Mouse (Mus musculus) embryonic facial prominence, embryonic 13.5 days (tissue): Measurements from ENCODE around the gene Med25. TPM values are rescaled to one million over a fixed set of nuclear protein-coding genes. Genes with fewer than 3 reads are reported as not detected.
A peak's percentile ranks its signal among the peaks of the same experiment; 100 is the strongest.

Experiments
- ATAC-seq: fragments of 200-750 bp; cut with Nextera tagmentation; 2 replicates; pipeline ENCODE4 v1.8.0; 2017; ENCODE audit warnings: low read depth; ENCODE audit not compliant: insufficient number of reproducible peaks, insufficient read depth, low FRiP score, low TSS enrichment
- H3K27ac ChIP-seq: fragments of 300-500 bp; sonication (generic); 2 replicates; pipeline ENCODE4 v1.5.1; 2015; ENCODE audit warnings: moderate library complexity, mild to moderate bottlenecking, inconsistent platforms
- H3K27me3 ChIP-seq: fragments of 300-500 bp; sonication (generic); 2 replicates; pipeline ENCODE4 v1.6.1; 2015; ENCODE audit warnings: mild to moderate bottlenecking, inconsistent platforms
- H3K36me3 ChIP-seq: fragments of 300-500 bp; sonication (generic); 2 replicates; pipeline ENCODE4 v1.6.1; 2015; ENCODE audit warnings: mild to moderate bottlenecking, inconsistent platforms
- H3K4me1 ChIP-seq: fragments of 300-500 bp; sonication (generic); 2 replicates; pipeline ENCODE4 v1.6.1; 2015; ENCODE audit warnings: inconsistent platforms
- H3K4me2 ChIP-seq: fragments of 300-500 bp; sonication (generic); 2 replicates; pipeline ENCODE4 v1.6.1; 2015; ENCODE audit warnings: moderate library complexity, mild to moderate bottlenecking, inconsistent platforms
- H3K4me3 ChIP-seq: fragments of 300-500 bp; sonication (generic); 2 replicates; pipeline ENCODE4 v1.5.1; 2015; ENCODE audit warnings: mild to moderate bottlenecking, inconsistent platforms
- H3K9ac ChIP-seq: fragments of 300-500 bp; sonication (generic); 2 replicates; pipeline ENCODE4 v1.6.1; 2015; ENCODE audit warnings: mild to moderate bottlenecking, inconsistent platforms
- H3K9me3 ChIP-seq: fragments of 300-500 bp; sonication (generic); 2 replicates; pipeline ENCODE4 v1.6.1; 2016; ENCODE audit warnings: inconsistent platforms
- WGBS: fragments of 180-500 bp; shearing (Covaris S2); methylation state at CpG from one replicate; pipeline ENCODE4 v1.1.7; 2015; ENCODE audit warnings: mixed read lengths; 5-methylcytosine and 5-hydroxymethylcytosine counted together
- polyA plus RNA-seq: library from polyadenylated mRNA; unstranded; fragments of >200 nt; fragmentation: Nextera tagmentation; extraction: Ambion mirVana; gene quantifications from 2 replicates; pipeline ENCODE4 v1.2.1, GENCODE M21; 2015

Gene Med25
- polyA plus RNA-seq, 1 experiment from 2014 or later: 111 TPM

DNA sequence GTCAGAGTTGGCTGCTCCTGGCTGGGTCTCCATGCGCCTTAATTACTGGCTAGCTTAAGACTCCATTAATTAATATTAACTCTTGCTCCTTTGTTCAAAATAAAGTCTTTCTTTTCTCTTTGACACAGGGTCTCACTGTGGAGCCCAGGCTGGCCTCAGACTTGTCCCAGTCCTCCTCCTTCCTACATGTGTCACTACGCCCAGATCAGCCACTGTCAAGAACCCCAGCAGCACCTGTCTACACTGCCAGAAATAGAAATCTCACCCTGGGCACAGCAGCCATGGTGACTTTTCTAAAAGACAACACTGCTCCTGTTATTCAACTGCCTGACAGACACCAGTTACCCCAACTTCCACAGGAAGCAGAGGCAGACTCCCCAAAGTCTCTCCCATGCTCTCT is 21.9 kb upstream of the Med25 start:
- Histone ChIP-seq H3K27ac (no peak overlapping the region), H3K4me1 (peaks cover 20% of the 10 kb centered on the region), H3K27me3 (no peaks in the 10 kb centered on the region), H3K4me2 (no peak overlapping the region), H3K9me3 (no peaks in the 10 kb centered on the region), H3K9ac (no peak overlapping the region), H3K36me3 (peaks cover 72% of the 10 kb centered on the region), H3K4me3 (no peak overlapping the region)
- 89% methylated on average over 2 of the region's 2 CpGs for WGBS
- ATAC-seq: no peak

DNA sequence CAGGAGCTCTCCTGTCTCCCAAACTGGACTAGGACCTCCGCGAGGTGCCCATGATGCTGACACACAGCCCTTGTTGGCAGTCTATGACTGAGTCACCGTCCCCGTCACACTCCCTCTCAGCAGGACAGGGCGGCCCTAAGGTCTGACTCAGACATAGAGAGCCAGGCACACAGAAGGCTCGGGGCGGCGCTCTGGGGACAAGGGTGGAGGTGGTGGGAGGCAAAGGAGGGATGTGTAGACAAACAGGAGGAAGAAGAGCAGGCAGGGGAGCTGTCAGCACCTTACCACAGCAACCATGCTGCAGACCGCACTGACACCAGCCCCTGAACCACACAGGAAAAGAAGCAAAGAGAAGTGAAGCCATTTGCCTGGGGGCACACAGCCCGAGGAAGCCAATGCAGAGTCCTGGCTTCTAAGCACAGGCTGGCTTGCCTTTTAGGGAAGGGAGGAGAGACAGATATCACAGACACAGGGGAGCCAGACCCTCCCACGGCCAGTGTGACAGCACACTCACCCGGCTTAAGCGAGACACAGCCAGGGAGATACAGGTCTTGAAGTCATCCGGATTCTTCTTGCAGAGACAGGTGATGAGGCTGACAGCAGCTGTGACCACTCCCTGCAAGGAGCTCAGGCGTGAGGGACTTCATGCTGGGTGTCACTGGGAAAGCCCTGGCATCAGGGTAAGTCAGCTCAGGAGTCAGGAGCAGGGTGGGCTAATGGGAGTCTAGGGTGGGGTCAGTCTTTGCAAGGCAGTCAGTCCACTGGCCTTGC is 16.4 kb upstream of the Med25 start:
- Histone ChIP-seq H3K36me3 (peaks cover 98% of the 10 kb centered on the region), H3K27ac (no peak overlapping the region), H3K27me3 (no peaks in the 10 kb centered on the region), H3K4me2 (no peak overlapping the region), H3K4me1 (no peaks in the 10 kb centered on the region), H3K9ac (no peak overlapping the region), H3K9me3 (no peaks in the 10 kb centered on the region), H3K4me3 (no peak overlapping the region)
- WGBS: 89% methylated on average over 15 of the region's 15 CpGs
- ATAC-seq: no peak

GRCm38 (mm10) chr7:44905430-44905829 is 12.9 kb upstream of the Med25 start:
- Histone ChIP-seq H3K9me3 (no peaks in the 10 kb centered on the region), H3K27ac (no peak overlapping the region), H3K36me3 (peaks cover 97% of the 10 kb centered on the region), H3K4me1 (peaks cover 12% of the 10 kb centered on the region), H3K4me3 (no peak overlapping the region), H3K9ac (no peak overlapping the region), H3K4me2 (no peak overlapping the region), H3K27me3 (no peaks in the 10 kb centered on the region)
- 93% methylated on average over 20 of the region's 20 CpGs for WGBS
- ATAC-seq: no peak

DNA sequence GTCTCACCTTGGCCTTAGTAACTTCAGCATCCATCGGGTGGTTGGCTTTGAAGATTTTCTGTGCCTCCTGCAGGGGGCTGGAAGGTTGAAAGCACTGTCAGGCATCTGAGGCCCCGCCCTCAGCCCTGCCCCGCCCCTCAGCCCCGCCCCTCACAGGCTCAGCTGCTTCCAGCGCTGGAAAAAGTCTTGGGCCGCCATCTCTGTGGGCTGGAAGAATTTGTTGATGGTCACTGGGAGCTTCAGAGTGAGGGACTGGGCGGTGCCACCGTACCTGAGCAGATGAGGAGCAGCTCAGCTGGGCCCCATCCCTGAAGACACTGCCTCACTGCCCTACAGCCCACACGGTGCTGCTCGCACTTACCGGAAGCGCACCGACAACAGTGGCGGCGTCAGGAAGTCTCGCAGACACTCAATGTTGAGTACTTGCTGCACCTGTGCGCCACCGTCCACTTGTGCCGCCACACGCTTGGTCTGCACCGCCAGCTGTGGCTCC is 8.8 kb upstream of the Med25 start:
- Histone ChIP-seq H3K4me1 (peaks cover 35% of the 10 kb centered on the region), H3K36me3 (peaks cover 77% of the 10 kb centered on the region), H3K4me3 (peak overlapping the region; percentile 27), H3K9ac (peak overlapping the region; percentile 58), H3K27me3 (no peaks in the 10 kb centered on the region), H3K27ac (peak overlapping the region; percentile 55), H3K4me2 (peak overlapping the region; percentile 59), H3K9me3 (no peaks in the 10 kb centered on the region)
- 18% methylated on average over 21 of the region's 21 CpGs for WGBS
- no peak for ATAC-seq

DNA sequence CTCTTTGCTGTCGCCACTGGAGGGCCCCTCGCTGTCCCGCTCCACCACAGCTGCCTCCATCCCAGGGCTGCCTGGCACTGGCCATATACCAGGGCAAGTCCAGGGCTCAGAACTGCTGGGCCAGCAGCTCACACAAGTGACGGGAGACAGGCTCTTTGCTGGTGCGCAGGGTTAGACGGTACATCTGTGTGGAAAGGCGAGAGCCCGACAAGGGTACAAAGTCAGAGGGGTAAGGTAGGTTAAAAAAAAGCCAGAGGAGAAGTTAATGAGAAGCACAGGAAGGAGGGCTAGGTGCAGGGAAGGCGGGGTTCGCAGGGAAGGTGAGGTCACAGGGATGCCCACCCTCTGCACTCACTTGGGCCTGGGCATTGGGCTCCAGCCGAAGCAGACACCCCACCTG is 8.1 kb upstream of the Med25 start:
- Histone ChIP-seq H3K4me3 (peak overlapping the region; percentile 27; the same call in 1 of the 2 replicates), H3K4me2 (no peak overlapping the region), H3K27me3 (no peaks in the 10 kb centered on the region), H3K27ac (0 out of 2 replicates have a peak overlapping the region, but pooled peaks have one; percentile 55), H3K9me3 (no peaks in the 10 kb centered on the region), H3K9ac (0 out of 2 replicates have a peak overlapping the region, but pooled peaks have one; percentile 58), H3K36me3 (peaks cover 70% of the 10 kb centered on the region), H3K4me1 (peaks cover 35% of the 10 kb centered on the region)
- ATAC-seq: no peak
- 92% methylated on average over 11 of the region's 11 CpGs for WGBS

GRCm38 (mm10) chr7:44898607-44899006 is 6.1 kb upstream of the Med25 start:
- ATAC-seq: no peak
- Histone ChIP-seq H3K27ac (no peak overlapping the region), H3K4me3 (no peak overlapping the region), H3K4me2 (0 out of 2 replicates have a peak overlapping the region, but pooled peaks have one; percentile 5), H3K36me3 (peaks cover 50% of the 10 kb centered on the region), H3K27me3 (no peaks in the 10 kb centered on the region), H3K4me1 (peaks cover 50% of the 10 kb centered on the region), H3K9me3 (no peaks in the 10 kb centered on the region), H3K9ac (0 out of 2 replicates have a peak overlapping the region, but pooled peaks have one; percentile 6)
- WGBS: 36% methylated on average over 19 of the region's 19 CpGs

DNA sequence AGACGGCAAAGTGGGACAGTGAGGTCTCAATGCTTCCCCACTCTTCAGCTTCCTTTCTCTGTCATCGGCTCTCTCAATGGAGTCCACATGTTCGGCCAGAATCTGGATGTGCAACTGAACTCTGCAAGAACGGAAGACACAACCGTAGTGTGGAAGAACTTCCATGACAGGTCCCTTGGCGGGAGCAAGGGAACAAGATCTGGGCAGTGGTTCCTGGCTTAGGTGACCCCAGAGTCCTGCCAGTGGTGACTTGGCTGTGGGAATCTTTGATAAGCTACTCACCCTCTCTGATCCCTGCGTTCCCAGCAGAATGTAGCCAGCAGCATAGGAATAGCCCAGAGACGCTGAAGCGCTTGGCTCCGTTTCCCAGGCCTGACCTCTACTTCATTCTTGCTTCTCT is 4.0 kb upstream of the Med25 start:
- H3K4me2 ChIP-seq: peak overlapping the region; percentile 78
- H3K9ac ChIP-seq: peak overlapping the region; percentile 81
- no peaks in the 10 kb centered on the region for H3K27me3 ChIP-seq
- H3K9me3 ChIP-seq: no peaks in the 10 kb centered on the region
- peak overlapping the region; percentile 91 for H3K27ac ChIP-seq
- peaks cover 53% of the 10 kb centered on the region for H3K4me1 ChIP-seq
- H3K4me3 ChIP-seq: peak overlapping the region; percentile 59
- peaks cover 29% of the 10 kb centered on the region for H3K36me3 ChIP-seq
- 25% methylated on average over 10 of the region's 10 CpGs for WGBS
- no peak for ATAC-seq

DNA sequence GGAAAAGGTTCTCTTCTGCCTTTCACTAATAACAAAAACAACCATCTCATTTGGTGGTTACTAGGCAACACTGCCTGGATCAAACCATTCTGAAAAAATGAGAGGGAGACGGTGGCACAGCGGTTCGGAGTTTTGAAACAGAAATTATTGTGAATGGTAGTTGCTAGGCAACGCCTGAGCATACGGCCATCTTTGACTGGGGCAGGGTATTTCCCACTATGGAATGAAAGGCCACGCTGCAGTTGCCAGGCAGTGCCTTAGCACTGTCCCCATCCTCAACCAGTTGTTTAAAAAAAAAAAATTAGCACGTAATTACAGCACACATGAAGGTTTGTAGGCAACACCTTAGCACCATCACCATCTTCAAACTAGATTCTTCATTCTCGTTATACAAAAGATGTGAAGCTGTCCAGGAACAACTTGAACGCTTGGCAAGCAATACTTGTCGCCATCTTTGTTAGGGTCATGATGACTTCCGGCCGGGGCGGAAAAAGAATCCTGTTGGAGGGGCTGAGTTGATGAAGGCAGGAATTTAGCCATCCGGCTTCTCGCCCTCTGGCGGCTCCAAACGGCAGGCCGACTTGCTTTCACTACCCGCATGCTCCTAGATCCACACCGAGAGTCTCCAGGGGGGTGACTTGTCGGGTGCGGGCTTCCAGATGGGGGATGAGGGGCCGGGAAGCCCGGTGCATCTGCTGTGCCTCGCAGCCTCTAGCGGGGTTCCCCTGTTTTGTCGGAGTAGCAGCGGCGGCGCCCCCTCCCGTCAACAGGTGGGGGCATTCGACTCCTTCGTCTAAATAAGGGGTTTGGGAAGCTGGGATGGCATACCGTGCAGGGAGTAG is 3.3 kb upstream of the Med25 start, which contains the start of gene Fuz:
TSS of gene Fuz (plus strand) at position 487 of the 842 bp plus-strand sequence.
- H3K27me3 ChIP-seq: no peaks in the 10 kb centered on the region
- peak within 1 kb of the TSS; percentile 81 for H3K9ac ChIP-seq
- under 1% methylated on average over 34 of the region's 34 CpGs for WGBS
- peak within 1 kb of the TSS; percentile 78 for H3K4me2 ChIP-seq
- H3K36me3 ChIP-seq: peaks cover 25% of the 10 kb centered on the region
- H3K27ac ChIP-seq: peak within 1 kb of the TSS; percentile 91
- no peaks in the 10 kb centered on the region for H3K9me3 ChIP-seq
- H3K4me1 ChIP-seq: peaks cover 53% of the 10 kb centered on the region
- peak within 1 kb of the TSS; percentile 59 for H3K4me3 ChIP-seq
- ATAC-seq: peak; percentile 56

DNA sequence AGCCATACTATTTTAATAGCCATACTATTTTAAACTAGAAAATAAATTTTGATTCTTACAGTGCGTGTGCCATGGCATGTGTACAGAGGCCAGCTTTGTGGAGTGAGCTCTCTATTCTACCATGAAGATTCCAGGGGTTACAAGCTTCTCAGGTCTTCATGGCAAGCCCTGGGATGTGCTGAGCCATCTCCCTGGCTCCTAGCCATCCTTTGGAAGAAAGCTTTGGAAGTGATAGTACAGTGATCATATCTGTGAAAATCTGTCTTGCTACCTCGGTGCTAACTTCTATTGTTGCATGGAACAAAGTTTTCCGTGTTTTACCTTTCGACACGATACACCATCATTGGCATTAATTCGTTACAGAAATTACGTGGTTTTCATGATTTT is 2.7 kb upstream of the Med25 start:
- peaks cover 24% of the 10 kb centered on the region for H3K36me3 ChIP-seq
- ATAC-seq: no peak
- H3K9ac ChIP-seq: peak overlapping the region; percentile 44
- peak overlapping the region; percentile 78 for H3K4me2 ChIP-seq
- H3K4me3 ChIP-seq: peak overlapping the region; percentile 59
- H3K4me1 ChIP-seq: peaks cover 58% of the 10 kb centered on the region
- 53% methylated on average over 7 of the region's 7 CpGs for WGBS
- H3K27ac ChIP-seq: peak overlapping the region; percentile 91
- no peaks in the 10 kb centered on the region for H3K27me3 ChIP-seq
- H3K9me3 ChIP-seq: no peaks in the 10 kb centered on the region

GRCm38 (mm10) chr7:44894175-44894574 is 1.7 kb upstream of the Med25 start:
- H3K36me3 ChIP-seq: peaks cover 20% of the 10 kb centered on the region
- peak overlapping the region; percentile 93; the same call in 1 of the 2 replicates for H3K27ac ChIP-seq
- H3K4me1 ChIP-seq: peaks cover 59% of the 10 kb centered on the region
- no peak for ATAC-seq
- no peak overlapping the region for H3K9ac ChIP-seq
- H3K27me3 ChIP-seq: no peaks in the 10 kb centered on the region
- 87% methylated on average over 3 of the region's 3 CpGs for WGBS
- H3K9me3 ChIP-seq: no peaks in the 10 kb centered on the region
- no peak overlapping the region for H3K4me3 ChIP-seq
- no peak overlapping the region for H3K4me2 ChIP-seq

DNA sequence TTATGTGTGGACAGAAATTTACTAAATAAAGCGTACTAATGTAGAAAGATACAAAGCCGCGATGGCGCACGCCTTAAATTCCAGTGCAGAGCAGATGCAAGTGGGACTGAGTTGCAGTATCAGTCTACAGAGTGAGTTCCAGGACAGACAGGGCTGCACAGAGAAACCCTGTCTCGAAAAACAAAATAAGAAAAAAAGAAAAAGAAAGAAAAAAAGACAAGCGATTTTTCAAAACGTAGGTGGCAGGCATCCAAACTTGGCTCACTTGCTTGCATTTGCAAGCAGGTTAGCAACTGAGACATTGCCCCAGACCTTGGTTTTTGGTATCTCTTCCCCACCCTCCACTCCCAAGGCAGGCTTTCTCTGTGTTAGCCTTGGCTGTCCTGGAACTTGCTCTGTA is 685 bp upstream of the Med25 start:
- H3K27ac ChIP-seq: peak overlapping the region; percentile 93
- H3K9ac ChIP-seq: 0 out of 2 replicates have a peak overlapping the region, but pooled peaks have one; percentile 11
- H3K27me3 ChIP-seq: no peaks in the 10 kb centered on the region
- WGBS: 16% methylated on average over 8 of the region's 8 CpGs
- peaks cover 59% of the 10 kb centered on the region for H3K4me1 ChIP-seq
- no peak for ATAC-seq
- H3K4me2 ChIP-seq: peak overlapping the region; percentile 94
- peaks cover 21% of the 10 kb centered on the region for H3K36me3 ChIP-seq
- no peaks in the 10 kb centered on the region for H3K9me3 ChIP-seq
- H3K4me3 ChIP-seq: peak overlapping the region; percentile 87
